Mouse (Mus musculus) heart, embryonic 11.5 days (tissue): ENCODE data around the gene Zfp760. TPM values are rescaled to one million over a fixed set of nuclear protein-coding genes. Genes with fewer than 3 reads are reported as not detected.

ENCODE experiments used
- polyA plus RNA-seq: library from polyadenylated mRNA; unstranded; fragments of >200 nt; fragmentation: Nextera tagmentation; extraction: Ambion mirVana; gene quantifications from 2 replicates; pipeline ENCODE4 v1.2.1, GENCODE M21; 2014

The Zfp760 gene
- polyA plus RNA-seq, 1 experiment from 2014 or later, result 8.2 TPM

Other genes with a start within 250 kb of the Zfp760 start
- gene Zfp53, start 218.7 kb upstream of the Zfp760 start, polyA plus RNA-seq, result 5.4 and 6.2 TPM in 2 replicates
- gene Zfp52, start 172.2 kb upstream of the Zfp760 start, polyA plus RNA-seq, result 1.9 and 2.4 TPM in 2 replicates
- gene Zfp948, start 140.7 kb upstream of the Zfp760 start, polyA plus RNA-seq, result 21.3 and 23.6 TPM in 2 replicates
- 3.0 and 5.0 TPM in 2 replicates for gene Zfp983, start 57.1 kb upstream of the Zfp760 start, polyA plus RNA-seq
- gene Gm10226, start 15.9 kb upstream of the Zfp760 start, polyA plus RNA-seq, result 3.9 and 4.3 TPM in 2 replicates
- 5.5 and 6.0 TPM in 2 replicates for gene Zfp229, start 23.1 kb downstream of the Zfp760 start, polyA plus RNA-seq
- gene Zfp820, start 138.0 kb downstream of the Zfp760 start, polyA plus RNA-seq, result 6.6 and 7.1 TPM in 2 replicates
- gene Zfp995, start 202.2 kb downstream of the Zfp760 start, polyA plus RNA-seq, result 4.5 and 4.8 TPM in 2 replicates